Mouse (Mus musculus): Measurements from ENCODE around the gene 4930524J08Rik. TPM values are rescaled to one million over a fixed set of nuclear protein-coding genes. Genes with fewer than 3 reads are reported as not detected.

The 4930524J08Rik gene
- total RNA-seq, 2 experiments from 2014 or later = 0.47 to 0.87 TPM

DNA sequence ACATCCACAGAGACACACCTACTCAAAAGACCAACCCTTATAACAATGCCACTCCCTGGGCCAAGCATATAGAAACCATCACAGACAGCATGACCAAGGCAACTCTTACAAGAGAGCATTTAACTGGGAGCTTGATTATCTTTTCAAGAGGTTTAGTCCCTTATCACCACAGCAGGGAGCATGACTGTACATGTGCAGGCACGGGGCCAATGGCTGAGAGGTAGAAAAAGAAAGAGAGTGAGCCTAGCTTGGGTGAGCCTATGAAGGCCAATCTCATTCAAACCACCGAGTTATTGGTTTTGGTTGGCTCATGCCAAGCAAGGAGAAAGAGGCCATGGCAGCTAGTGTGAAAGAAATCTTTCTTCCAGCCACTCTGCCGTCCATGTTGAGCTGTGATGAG lies 26.6 kb downstream of the 4930524J08Rik start:
- DNase-seq = no peak

DNA sequence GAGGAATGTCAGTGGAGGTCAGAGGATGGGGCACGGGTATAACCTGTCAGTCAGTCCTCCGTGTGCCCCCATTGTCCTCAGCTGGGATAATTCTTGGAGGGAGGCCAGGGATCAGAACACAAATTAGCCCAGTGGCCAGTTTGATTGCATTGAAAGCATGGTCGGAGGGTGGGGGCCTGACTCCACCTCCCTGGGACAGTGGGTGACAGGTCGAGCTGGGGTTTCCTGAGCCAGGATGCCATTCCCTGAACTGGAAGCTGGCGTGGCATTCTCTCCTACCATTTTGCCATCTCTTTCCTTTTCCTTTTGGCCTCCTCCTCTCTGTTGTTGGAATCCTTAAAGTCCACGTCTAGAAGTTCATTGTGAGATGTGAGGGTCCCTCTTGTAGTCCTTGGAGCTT lies 27.0 kb downstream of the 4930524J08Rik start:
- DNase-seq = no peak

DNA sequence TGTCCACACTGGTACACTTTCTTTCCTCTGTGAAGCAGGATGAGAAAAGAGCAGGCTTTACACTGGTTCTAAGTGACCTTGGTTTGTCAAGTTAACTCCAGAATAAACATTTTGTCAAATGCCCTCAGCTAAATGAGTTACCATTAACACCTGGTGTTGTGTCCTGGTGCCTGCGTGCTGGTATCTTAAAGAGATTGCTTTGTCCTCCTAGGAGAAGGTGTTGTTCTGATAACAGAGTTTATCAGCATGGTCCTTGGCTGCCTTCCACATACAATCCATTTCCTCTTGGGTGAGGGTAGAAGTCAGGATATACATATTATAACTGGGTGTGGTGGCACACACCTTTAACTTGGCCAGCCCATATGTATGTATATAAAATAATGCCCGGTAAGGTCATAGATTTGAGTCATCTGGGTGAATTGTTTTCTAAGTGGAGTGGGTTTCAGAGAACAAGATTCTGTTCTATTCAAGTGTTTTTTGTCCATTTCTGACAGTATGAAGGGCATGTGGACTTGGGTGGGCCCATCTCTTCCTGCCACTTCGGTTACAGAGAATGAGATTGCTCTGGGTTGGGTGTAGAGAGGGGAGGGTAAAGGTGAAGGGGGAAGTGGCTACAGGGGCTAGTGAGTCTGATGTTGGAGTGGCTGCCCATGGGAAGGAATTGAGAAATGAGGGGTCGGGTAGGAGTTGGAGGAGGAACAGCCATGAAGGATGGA lies 27.6 kb downstream of the 4930524J08Rik start:
- no peak for DNase-seq

DNA sequence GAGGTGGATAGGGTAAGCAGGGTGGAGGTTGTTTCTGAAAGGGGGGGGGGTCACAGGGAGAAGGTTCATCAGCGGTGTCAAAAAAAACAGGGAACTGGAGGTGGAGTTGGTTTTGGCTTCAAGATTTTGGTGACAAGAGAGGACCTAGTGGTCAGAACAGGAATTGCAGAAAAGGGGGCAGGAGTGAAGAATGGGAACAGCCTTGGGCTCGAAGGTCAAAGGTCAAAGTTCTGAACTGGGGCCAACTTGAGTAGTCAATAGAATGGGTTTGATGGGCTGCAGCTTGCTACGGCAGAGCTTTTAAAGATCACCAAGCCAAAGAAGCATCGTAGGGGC lies 28.1 kb downstream of the 4930524J08Rik start:
- DNase-seq = no peak

DNA sequence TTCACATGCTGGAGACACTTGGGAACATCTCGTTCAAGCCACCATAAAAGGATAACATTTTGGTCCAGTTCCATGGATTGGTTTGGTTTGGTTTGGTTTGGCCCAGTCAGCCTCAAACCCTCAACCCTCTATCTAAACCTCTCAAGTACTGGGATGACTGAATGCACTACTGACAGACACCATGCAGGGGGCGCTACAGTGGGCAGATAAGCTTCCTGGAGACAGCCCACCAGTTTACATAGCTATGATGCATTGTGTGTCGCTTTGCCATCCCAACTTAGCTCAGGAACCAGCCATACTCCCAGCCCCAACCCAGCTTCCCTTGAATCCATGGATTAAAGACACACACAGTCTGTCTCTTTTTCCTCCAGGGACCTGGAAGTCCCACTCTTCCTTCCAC lies 29.6 kb downstream of the 4930524J08Rik start:
- DNase-seq = no peak

DNA sequence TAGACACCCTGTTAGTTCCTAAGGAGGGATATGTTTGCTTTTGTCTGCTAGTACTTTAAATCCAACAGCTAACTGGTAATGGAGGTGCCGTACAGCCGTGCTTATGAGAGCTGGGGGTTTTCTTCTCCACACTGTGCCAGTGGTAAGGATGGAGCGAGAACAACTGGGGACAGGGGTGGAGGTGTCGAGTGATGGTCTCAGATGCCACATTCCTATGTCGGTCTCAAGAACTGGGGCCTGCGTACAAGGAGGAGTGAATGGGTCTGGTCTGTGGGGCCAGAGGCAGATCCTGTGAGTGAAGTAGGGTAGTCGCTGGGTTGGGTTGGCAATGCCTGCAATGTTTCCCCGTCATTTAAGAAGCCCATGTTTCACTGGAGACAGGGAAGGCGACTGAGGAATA lies 33.7 kb downstream of the 4930524J08Rik start:
- DNase-seq = no peak

DNA sequence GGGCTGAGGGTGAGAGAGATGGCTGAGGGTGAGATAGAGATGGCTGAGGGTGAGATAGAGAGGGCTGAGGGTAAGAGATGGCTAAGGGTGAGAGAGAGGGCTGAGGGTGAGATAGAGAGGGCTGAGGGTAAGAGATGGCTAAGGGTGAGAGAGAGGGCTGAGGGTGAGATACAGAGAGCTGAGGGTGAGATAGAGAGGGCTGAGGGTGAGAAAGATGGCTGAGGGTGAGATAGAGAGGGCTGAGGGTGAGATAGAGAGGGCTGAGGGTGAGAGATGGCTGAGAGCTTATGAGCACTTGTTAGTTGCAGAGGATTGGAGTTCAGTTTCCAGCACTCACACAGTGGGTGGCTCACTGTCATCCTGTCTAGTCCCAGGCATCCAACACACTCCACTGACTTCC lies 41.2 kb downstream of the 4930524J08Rik start:
- no peak for DNase-seq

DNA sequence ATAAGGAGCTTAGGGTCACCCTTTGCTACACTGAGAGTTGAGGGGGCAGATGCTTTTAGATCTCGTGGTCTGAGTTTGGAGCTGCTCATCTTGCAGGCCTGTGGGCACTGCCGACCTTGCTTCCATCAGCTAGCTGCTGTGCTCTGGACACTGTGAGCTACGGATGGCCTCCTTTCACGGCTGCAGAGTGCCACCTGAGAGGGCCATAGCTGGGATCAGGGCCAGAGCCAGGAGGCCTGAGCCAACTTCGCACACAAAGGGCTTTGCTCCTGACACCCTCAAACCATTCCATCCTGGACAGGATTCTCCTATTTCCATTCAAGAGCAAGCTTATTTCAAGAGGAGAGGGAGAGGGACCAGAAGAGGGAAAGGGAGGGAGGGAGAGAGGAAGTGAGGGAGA lies 45.5 kb downstream of the 4930524J08Rik start:
- DNase-seq = no peak

DNA sequence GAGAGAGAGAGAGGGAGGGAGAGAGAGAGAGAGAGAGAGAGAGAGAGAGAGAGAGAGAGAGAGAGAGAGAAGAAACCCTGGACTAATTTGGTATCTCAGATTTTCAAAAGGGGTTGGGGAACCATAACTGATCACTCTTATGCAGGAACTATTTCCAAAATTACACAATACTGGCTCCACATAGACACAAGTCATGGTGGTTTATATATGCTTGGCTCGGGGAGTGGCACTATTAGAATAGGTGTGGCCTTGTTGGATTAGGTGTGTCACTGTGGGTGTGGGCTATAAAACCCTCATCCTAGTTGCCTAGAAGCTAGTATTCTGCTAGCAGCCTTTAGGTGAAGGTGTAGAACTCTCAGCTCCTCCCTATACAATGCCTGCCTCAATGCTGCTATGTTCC lies 46.0 kb downstream of the 4930524J08Rik start:
- DNase-seq = no peak

Other genes with a start within 250 kb of the 4930524J08Rik start
- 10 to 100 TPM; 14.6 to 19.6 TPM for gene Rasgef1b, start 250.0 kb upstream of the 4930524J08Rik start, total RNA-seq (2021)
- gene Vamp9, start 72.8 kb upstream of the 4930524J08Rik start, total RNA-seq (2021) = not detected
- 10 to 100 TPM; 86.2 to 86.6 TPM for gene Hnrnpd, start 123 bp upstream of the 4930524J08Rik start, total RNA-seq (2021)
- 10 to 100 TPM; 57.6 to 65.2 TPM for gene Hnrnpdl, start 60.6 kb downstream of the 4930524J08Rik start, total RNA-seq (2021)
- gene Enoph1, start 60.9 kb downstream of the 4930524J08Rik start, total RNA-seq (2021) = 1 to 10 TPM; 7.1 to 8.3 TPM
- gene Tmem150c, start 180.7 kb downstream of the 4930524J08Rik start, total RNA-seq (2021) = 10 to 100 TPM in 1 of 2 experiments, 1 to 10 TPM in 1; 6.2 to 15.2 TPM

Data from heart, adult 18-20 months (tissue).